ENCODE assay signal across 30 mouse cellular contexts in genomic region chr12:109922111-109922510, GRCm38 (mm10).
DNase-seq lines count a peak whose midpoint lies in the region; ATAC-seq and TF ChIP-seq lines count a peak whose summit lies in the region.
"Had no signal": no experiment of that assay in that cellular context is flagged by ENCODE, and none has a peak within 500 bp of the region (broad histone marks: within the 10 kb centered on the region; RNA-seq: fewer than 3 reads in every experiment).

No protein-coding gene starts in this region.

- in situ Hi-C loops in ES-E14 (cut with MboI; ENCODE audit: low sequenced_read_pairs in 2 of 2, unreplicated experiment in 2 of 2) = no loop called here

- H3K4me2 ChIP-seq in hindbrain, embryonic 13.5 days = no peak overlapping the region
- H3K4me2 ChIP-seq: embryonic facial prominence, embryonic 12.5 days; heart, embryonic 11.5 days; hindbrain, embryonic 14.5 days; kidney, embryonic 15.5 days; limb, embryonic 15.5 days; liver, embryonic 13.5 days; midbrain, embryonic 15.5 days; neural tube, embryonic 12.5 days had no signal

- no peak overlapping the region for H3K4me3 ChIP-seq in hindbrain, embryonic 10.5 days
- H3K4me3 ChIP-seq in hindbrain, embryonic 13.5 days = no peak overlapping the region
- H3K4me3 ChIP-seq in E14TG2a.4 (replicated peaks; ENCODE audit: low read length) = peak overlapping the region; percentile 62
- peak overlapping the region; percentile 5 to 30; a peak in 2 of 4 replicates for H3K4me3 ChIP-seq in ES-E14 (ENCODE audit: insufficient read depth in 1 of 2, low read depth in 1 of 2, low read length in 2 of 2, poor library complexity in 1 of 2, severe bottlenecking in 1 of 2)
- no peak overlapping the region for H3K4me3 ChIP-seq in limb, embryonic 10.5 days
- H3K4me3 ChIP-seq: embryonic facial prominence, embryonic 12.5 days; kidney, embryonic 15.5 days; limb, embryonic 15.5 days; liver, embryonic 13.5 days; midbrain, embryonic 15.5 days; neural tube, embryonic 12.5 days had no signal

- H3K9me3 ChIP-seq in hindbrain, embryonic 10.5 days = no peaks in the 10 kb centered on the region
- no peaks in the 10 kb centered on the region for H3K9me3 ChIP-seq in hindbrain, embryonic 13.5 days
- H3K9me3 ChIP-seq in E14TG2a.4 (ENCODE audit: low read length) = no peaks in the 10 kb centered on the region
- no peaks in the 10 kb centered on the region for H3K9me3 ChIP-seq in ES-E14 (ENCODE audit: control insufficient read depth, insufficient read depth, low read depth, low read length)
- H3K9me3 ChIP-seq in limb, embryonic 10.5 days (replicated peaks) = no peaks in the 10 kb centered on the region
- H3K9me3 ChIP-seq: embryonic facial prominence, embryonic 12.5 days; kidney, embryonic 15.5 days; limb, embryonic 15.5 days; liver, embryonic 13.5 days; midbrain, embryonic 15.5 days; neural tube, embryonic 12.5 days had no signal

- H3K36me3 ChIP-seq in hindbrain, embryonic 10.5 days = no peaks in the 10 kb centered on the region
- no peaks in the 10 kb centered on the region for H3K36me3 ChIP-seq in hindbrain, embryonic 13.5 days
- H3K36me3 ChIP-seq in E14TG2a.4 (ENCODE audit: insufficient read depth, low read length) (no peaks in the 10 kb centered on the region), ES-E14 (ENCODE audit: control insufficient read depth, insufficient read depth, low read length, poor library complexity, severe bottlenecking) (no peaks in the 10 kb centered on the region)
- no peaks in the 10 kb centered on the region for H3K36me3 ChIP-seq in limb, embryonic 10.5 days
- H3K36me3 ChIP-seq: embryonic facial prominence, embryonic 12.5 days; kidney, embryonic 15.5 days; limb, embryonic 15.5 days; liver, embryonic 13.5 days; midbrain, embryonic 15.5 days; neural tube, embryonic 12.5 days had no signal

- no peaks in the 10 kb centered on the region for H3K27me3 ChIP-seq in hindbrain, embryonic 10.5 days (ENCODE audit: insufficient read depth, poor library complexity, severe bottlenecking)
- H3K27me3 ChIP-seq in hindbrain, embryonic 13.5 days = no peaks in the 10 kb centered on the region
- H3K27me3 ChIP-seq in E14TG2a.4 (ENCODE audit: insufficient read depth, low read length) = peaks cover 21% of the 10 kb centered on the region
- H3K27me3 ChIP-seq in limb, embryonic 10.5 days (ENCODE audit: low read depth, poor library complexity, severe bottlenecking) = no peaks in the 10 kb centered on the region
- H3K27me3 ChIP-seq: CH12.LX; limb, embryonic 15.5 days; liver, embryonic 13.5 days; midbrain, embryonic 15.5 days; neural tube, embryonic 12.5 days had no signal

- peak overlapping the region; percentile 40; the same call in 1 of the 2 replicates for H3K27ac ChIP-seq in hindbrain, embryonic 10.5 days
- H3K27ac ChIP-seq in hindbrain, embryonic 13.5 days = no peak overlapping the region
- H3K27ac ChIP-seq in ES-E14 (ENCODE audit: insufficient read depth, low read depth, low read length, poor library complexity, severe bottlenecking) = no peak overlapping the region
- peak overlapping the region; percentile 81 for H3K27ac ChIP-seq in limb, embryonic 10.5 days
- H3K27ac ChIP-seq: embryonic facial prominence, embryonic 12.5 days; hindbrain, embryonic 14.5 days; kidney, embryonic 15.5 days; limb, embryonic 15.5 days; liver, embryonic 13.5 days; macrophage; midbrain, embryonic 15.5 days; neural tube, embryonic 12.5 days had no signal

- H3K9ac ChIP-seq in hindbrain, embryonic 13.5 days = no peak overlapping the region
- no peak overlapping the region; the same call in 1 of the 2 replicates for H3K9ac ChIP-seq in ES-E14 (ENCODE audit: insufficient read depth, low read depth, low read length, poor library complexity, severe bottlenecking)
- H3K9ac ChIP-seq: embryonic facial prominence, embryonic 12.5 days; hindbrain, embryonic 14.5 days; kidney, embryonic 15.5 days; limb, embryonic 15.5 days; liver, embryonic 13.5 days; midbrain, embryonic 15.5 days; neural tube, embryonic 12.5 days had no signal

- no peak for ATAC-seq in hindbrain, embryonic 13.5 days (ENCODE audit: low FRiP score)
- ATAC-seq: inflammation-experienced regulatory T-cells, adult 6 months; midbrain, embryonic 15.5 days had no signal

- peaks cover 19% of the 10 kb centered on the region for H3K4me1 ChIP-seq in hindbrain, embryonic 10.5 days (replicated peaks)
- 0 out of 2 replicates have a peak, but pooled peaks cover 9% of the 10 kb centered on the region for H3K4me1 ChIP-seq in hindbrain, embryonic 13.5 days (replicated peaks)
- H3K4me1 ChIP-seq in E14TG2a.4 (replicated peaks; ENCODE audit: low read depth, low read length) (peaks cover 22% of the 10 kb centered on the region), ES-E14 (ENCODE audit: control insufficient read depth in 2 of 2, insufficient read depth in 2 of 2, low read length in 2 of 2, poor library complexity in 1 of 2) (peaks cover 1 to 8% of the 10 kb centered on the region in 2 experiments; a peak in 2 of 4 replicates)
- H3K4me1 ChIP-seq in limb, embryonic 10.5 days = peaks cover 48% of the 10 kb centered on the region
- H3K4me1 ChIP-seq: embryonic facial prominence, embryonic 12.5 days; kidney, embryonic 15.5 days; liver, embryonic 13.5 days; midbrain, embryonic 15.5 days; neural tube, embryonic 12.5 days had no signal

- TF ChIP-seq CTCF in E14TG2a.4 (conservative IDR thresholded peaks at IDR 0.05; ENCODE audit: low read length) = no peak

- no peak for DNase-seq in hindbrain, embryonic 10.5 days (ENCODE audit: low spot score)
- no peak for DNase-seq in ES-E14 (ENCODE audit: low read depth, low spot score)
- peak; percentile 57 for DNase-seq in limb, embryonic 10.5 days (ENCODE audit: low spot score)
- DNase-seq in B cell, adult 2 months = no peak
- no peak for DNase-seq in urinary bladder, adult 18-20 months (ENCODE audit: low spot score in 2 of 2)
- DNase-seq: adrenal gland, adult 2 months; cerebellum, adult 8-10 months; cerebellum, postnatal 36 days; gastrocnemius, postnatal 14 days; heart, adult 11 months; heart, postnatal 36 days; kidney, adult 11 months; liver, embryonic 13.5 days; lung, adult 2 months; lung, postnatal 10 days; right cerebral cortex, postnatal 4 days; thymus, adult 18-20 months; thymus, postnatal 25 days had no signal

- 85% methylated on average over 10 of the region's 10 CpGs for WGBS in hindbrain, embryonic 10.5 days
- 68% methylated on average over 10 of the region's 10 CpGs for WGBS in hindbrain, embryonic 13.5 days
- 65% methylated on average over 10 of the region's 10 CpGs for WGBS in limb, embryonic 10.5 days

TF ChIP-seq in ES-E14, 5 proteins besides CTCF, POLR2A, EP300 and RAD21:
- TF ChIP-seq CHD2 (IDR thresholded peaks at IDR 0.05; ENCODE audit: low read depth, low read length) = no peak
- TF ChIP-seq ZC3H11A (IDR thresholded peaks at IDR 0.05; ENCODE audit: borderline replicate concordance, low read depth, low read length) = no peak
- no peak for TF ChIP-seq HCFC1 (IDR thresholded peaks at IDR 0.05; ENCODE audit: borderline replicate concordance, insufficient read depth, low read length)
- no peak for TF ChIP-seq ZNF384 (IDR thresholded peaks at IDR 0.05; ENCODE audit: low read depth, low read length)
- no peak for TF ChIP-seq MAFK (IDR thresholded peaks at IDR 0.05; ENCODE audit: insufficient read depth, low read depth, low read length)

Comparison
In these comparisons a context has a peak if more than half of its experiments do, and no peak if none do; other contexts are left out.
1. H3K27ac ChIP-seq: peak in hindbrain, embryonic 10.5 days (single experiment) and limb, embryonic 10.5 days (single experiment); none in hindbrain, embryonic 13.5 days (single experiment) and ES-E14 (single experiment).
2. H3K4me3 ChIP-seq: peak in E14TG2a.4 (single experiment) and ES-E14 (2 of 2); none in hindbrain, embryonic 10.5 days (single experiment), hindbrain, embryonic 13.5 days (single experiment) and limb, embryonic 10.5 days (single experiment).